Mouse (Mus musculus) ES-E14 (cell line): Measurements from ENCODE around the gene Xrcc5.

ENCODE experiments used
- CHD2 ChIP-seq: IDR thresholded peaks from 2 replicates; pipeline ENCODE4 v1.6.1; 2014; ENCODE audit warnings: mild to moderate bottlenecking, low read depth, low read length, inconsistent platforms
- ZC3H11A ChIP-seq: IDR thresholded peaks from 2 replicates; pipeline ENCODE4 v1.6.1; 2012; ENCODE audit warnings: low read depth, mild to moderate bottlenecking, inconsistent platforms, low read length, borderline replicate concordance

GRCm38 (mm10) chr1:72293869-72294663, 13.2 kb upstream of the Xrcc5 start:
- TF ChIP-seq ZC3H11A (no peak), CHD2 (no peak)
